Mouse (Mus musculus): ENCODE results near the gene Rbx1. TPM values are rescaled to one million over a fixed set of nuclear protein-coding genes. Genes with fewer than 3 reads are reported as not detected.
"Not testable (repeated sequence)": the region's sequence is repeated elsewhere in the genome, so short reads cannot be mapped to it uniquely, and the experiment has no call there.

The Rbx1 gene
- total and polyA plus RNA-seq, 3 experiments: 228 to 778 (median 307) TPM

DNA sequence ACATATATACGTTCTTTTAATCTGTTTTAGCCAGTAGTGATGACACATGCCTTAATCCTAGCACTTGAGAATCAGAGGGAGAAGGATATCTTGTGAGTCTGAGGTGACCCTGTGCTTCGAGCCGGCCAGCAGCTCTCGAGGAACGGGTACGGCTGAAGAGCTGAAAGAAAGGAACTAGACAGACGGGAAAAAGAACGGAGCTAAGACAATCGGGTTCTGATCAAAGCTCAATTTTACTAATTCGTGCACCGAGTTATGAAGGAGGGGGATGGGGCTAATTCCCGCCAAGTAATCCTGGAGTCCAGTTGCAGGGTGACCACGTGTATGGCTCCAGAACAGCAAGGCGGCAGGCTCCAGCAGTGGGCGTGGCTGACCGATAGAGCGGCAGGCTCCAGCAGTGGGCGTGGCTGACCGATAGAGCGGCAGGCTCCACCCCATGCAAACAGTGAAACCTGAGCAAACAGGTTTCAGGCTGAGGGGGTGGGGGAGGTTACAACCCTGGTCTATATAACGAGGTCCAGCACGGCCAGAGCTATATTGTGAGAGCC, 49.3 kb upstream of the Rbx1 start:
- not testable (repeated sequence) for H3K9me3 ChIP-seq (replicated peaks; ENCODE audit: insufficient read depth, low read length); H3K27ac ChIP-seq (ENCODE audit: control insufficient read depth, low read depth, low read length); H3K4me1 ChIP-seq (ENCODE audit: control insufficient read depth in 1 of 2, insufficient read depth in 2 of 2, low read length in 2 of 2); H3K79me2 ChIP-seq (ENCODE audit: control insufficient read depth, insufficient read depth, low read length, poor library complexity); H3K27me3 ChIP-seq (ENCODE audit: control insufficient read depth in 1 of 2, insufficient read depth in 2 of 2, low read length in 2 of 2); H3K36me3 ChIP-seq (ENCODE audit: control insufficient read depth in 1 of 2, insufficient read depth in 2 of 2, low read length in 2 of 2)
- peak; percentile 76 for DNase-seq (ENCODE audit: low read depth, low spot score)
- TF ChIP-seq POLR2A (IDR thresholded peaks at IDR 0.05; ENCODE audit: control insufficient read depth in 1 of 2, insufficient read depth in 1 of 2, low read depth in 1 of 2, low read length in 2 of 2, poor library complexity in 1 of 2): peak in 1 of 2 experiments; percentile 28; a peak in 1 of 4 replicates
- 0 out of 2 replicates have a peak, but pooled peaks have one; percentile 9 for TF ChIP-seq USF1 (IDR thresholded peaks at IDR 0.05; ENCODE audit: low read depth, low read length)
- TF ChIP-seq SIN3A (IDR thresholded peaks at IDR 0.05; ENCODE audit: low read length): peak; percentile 54; the same call in 1 of the 2 replicates
- TF ChIP-seq MXI1 (IDR thresholded peaks at IDR 0.05; ENCODE audit: low read depth, low read length): peak; percentile 88
- TF ChIP-seq MYC (IDR thresholded peaks at IDR 0.05; ENCODE audit: low read depth, low read length): peak; percentile 56; the same call in 1 of the 2 replicates
- peak; percentile 72; the same call in 1 of the 2 replicates for TF ChIP-seq MAX (IDR thresholded peaks at IDR 0.05; ENCODE audit: low read length)
- peak overlapping the region; percentile 30 for H3K9ac ChIP-seq (ENCODE audit: control insufficient read depth, low read depth, low read length, poor library complexity, severe bottlenecking)
- peak overlapping the region; percentile 11 to 46; a peak in 3 of 4 replicates for H3K4me3 ChIP-seq (ENCODE audit: control insufficient read depth in 1 of 2, insufficient read depth in 1 of 2, low read depth in 2 of 2, low read length in 2 of 2)

GRCm38 (mm10) chr15:81418065-81418464, 48.0 kb upstream of the Rbx1 start:
- TF ChIP-seq KAT2A (conservative IDR thresholded peaks at IDR 0.05; ENCODE audit: low read depth, low read length) (no peak), USF1 (IDR thresholded peaks at IDR 0.05; ENCODE audit: low read depth, low read length) (no peak), CHD1 (IDR thresholded peaks at IDR 0.05; ENCODE audit: low read depth, low read length) (no peak), RAD21 (IDR thresholded peaks at IDR 0.05; ENCODE audit: low read depth, low read length) (no peak), SIN3A (IDR thresholded peaks at IDR 0.05; ENCODE audit: low read length) (no peak), MYB (IDR thresholded peaks at IDR 0.05; ENCODE audit: low read depth, low read length) (no peak)
- DNase-seq (ENCODE audit: low read depth, low spot score): no peak

DNA sequence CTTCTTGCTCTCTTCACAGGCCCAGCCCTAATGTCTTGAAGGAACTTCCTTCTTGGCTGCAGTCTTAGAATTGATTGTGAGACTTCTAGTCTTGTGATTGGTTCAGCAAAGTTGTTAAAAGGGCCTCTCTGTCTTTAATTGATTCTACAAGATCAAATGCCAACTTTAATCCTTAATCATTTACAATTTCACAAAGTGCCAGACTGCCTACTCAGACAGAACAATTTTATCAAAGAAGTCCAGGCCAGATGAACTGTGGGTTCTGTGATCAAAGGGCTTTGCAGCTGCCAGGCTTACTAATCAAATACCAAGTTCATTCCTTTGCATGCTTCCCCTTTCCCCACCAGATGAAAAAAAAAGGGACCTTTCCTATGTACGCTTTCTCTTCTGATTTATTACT, 44.6 kb upstream of the Rbx1 start:
- no peaks in the 10 kb centered on the region for H3K27me3 ChIP-seq (ENCODE audit: control insufficient read depth in 1 of 2, insufficient read depth in 2 of 2, low read length in 2 of 2)
- no peak overlapping the region for H3K9ac ChIP-seq (ENCODE audit: control insufficient read depth, low read depth, low read length, poor library complexity, severe bottlenecking)
- no peak overlapping the region for H3K27ac ChIP-seq (ENCODE audit: control insufficient read depth, low read depth, low read length)
- peaks cover 4 to 15% of the 10 kb centered on the region in 2 experiments for H3K4me1 ChIP-seq (ENCODE audit: control insufficient read depth in 1 of 2, insufficient read depth in 2 of 2, low read length in 2 of 2)
- no peaks in the 10 kb centered on the region; a peak in 2 of 4 replicates for H3K36me3 ChIP-seq (ENCODE audit: control insufficient read depth in 1 of 2, insufficient read depth in 2 of 2, low read length in 2 of 2)
- no peak overlapping the region for H3K4me3 ChIP-seq (ENCODE audit: control insufficient read depth in 1 of 2, insufficient read depth in 1 of 2, low read depth in 2 of 2, low read length in 2 of 2)
- H3K79me2 ChIP-seq (ENCODE audit: control insufficient read depth, insufficient read depth, low read length, poor library complexity): no peaks in the 10 kb centered on the region
- DNase-seq (ENCODE audit: low read depth, low spot score): peak; percentile 55
- no peaks in the 10 kb centered on the region for H3K9me3 ChIP-seq (replicated peaks; ENCODE audit: insufficient read depth, low read length)
- TF ChIP-seq HCFC1 (IDR thresholded peaks at IDR 0.05; ENCODE audit: low read depth, low read length): no peak
- TF ChIP-seq MYC (IDR thresholded peaks at IDR 0.05; ENCODE audit: low read depth, low read length): no peak
- TF ChIP-seq GATA1 (IDR thresholded peaks at IDR 0.05; ENCODE audit: low read depth, low read length): 0 out of 2 replicates have a peak, but pooled peaks have one; percentile 9
- TF ChIP-seq TAL1 (IDR thresholded peaks at IDR 0.05; ENCODE audit: low read length): peak; percentile 23; the same call in 1 of the 2 replicates
- no peak for TF ChIP-seq TBP (IDR thresholded peaks at IDR 0.05; ENCODE audit: low read depth, low read length)
- TF ChIP-seq KAT2A (conservative IDR thresholded peaks at IDR 0.05; ENCODE audit: low read depth, low read length): no peak
- TF ChIP-seq SIN3A (IDR thresholded peaks at IDR 0.05; ENCODE audit: low read length): 0 out of 2 replicates have a peak, but pooled peaks have one; percentile 22
- TF ChIP-seq TCF12 (IDR thresholded peaks at IDR 0.05; ENCODE audit: low read depth, low read length): peak; percentile 34; the same call in 1 of the 2 replicates
- TF ChIP-seq ZNF384 (IDR thresholded peaks at IDR 0.05; ENCODE audit: low read depth, low read length): peak; percentile 79
- no peak for TF ChIP-seq UBTF (IDR thresholded peaks at IDR 0.05; ENCODE audit: borderline replicate concordance, insufficient read depth, low read depth, low read length)
- no peak for TF ChIP-seq CTCF (IDR thresholded peaks at IDR 0.05 in 2 of 3, conservative IDR thresholded peaks at IDR 0.05 in 1 of 3; ENCODE audit: control insufficient read depth in 1 of 3, insufficient read depth in 1 of 3, low read depth in 2 of 3, low read length in 3 of 3, poor library complexity in 1 of 3, severe bottlenecking in 1 of 3)
- TF ChIP-seq ZC3H11A (IDR thresholded peaks at IDR 0.05; ENCODE audit: low read depth, low read length): no peak
- TF ChIP-seq BHLHE40 (IDR thresholded peaks at IDR 0.05; ENCODE audit: borderline replicate concordance, low read depth, low read length): no peak

More at GRCm38 (mm10) chr15:81418065-81418464, 48.0 kb upstream of the Rbx1 start:
- Histone ChIP-seq H3K9me3 (replicated peaks; ENCODE audit: insufficient read depth, low read length) (no peaks in the 10 kb centered on the region), H3K9ac (ENCODE audit: control insufficient read depth, low read depth, low read length, poor library complexity, severe bottlenecking) (no peak overlapping the region), H3K79me2 (ENCODE audit: control insufficient read depth, insufficient read depth, low read length, poor library complexity) (no peaks in the 10 kb centered on the region), H3K4me1 (ENCODE audit: control insufficient read depth in 1 of 2, insufficient read depth in 2 of 2, low read length in 2 of 2) (peaks cover under 1 to 8% of the 10 kb centered on the region in 2 experiments), H3K27ac (ENCODE audit: control insufficient read depth, low read depth, low read length) (no peak overlapping the region), H3K36me3 (ENCODE audit: control insufficient read depth in 1 of 2, insufficient read depth in 2 of 2, low read length in 2 of 2) (peaks cover 0 to 3% of the 10 kb centered on the region in 2 experiments; a peak in 2 of 4 replicates), H3K27me3 (ENCODE audit: control insufficient read depth in 1 of 2, insufficient read depth in 2 of 2, low read length in 2 of 2) (no peaks in the 10 kb centered on the region), H3K4me3 (ENCODE audit: control insufficient read depth in 1 of 2, insufficient read depth in 1 of 2, low read depth in 2 of 2, low read length in 2 of 2) (no peak overlapping the region)

All from MEL (cell line).